Mouse (Mus musculus): ENCODE measurements around the gene Rad51b.

The Rad51b gene

DNA sequence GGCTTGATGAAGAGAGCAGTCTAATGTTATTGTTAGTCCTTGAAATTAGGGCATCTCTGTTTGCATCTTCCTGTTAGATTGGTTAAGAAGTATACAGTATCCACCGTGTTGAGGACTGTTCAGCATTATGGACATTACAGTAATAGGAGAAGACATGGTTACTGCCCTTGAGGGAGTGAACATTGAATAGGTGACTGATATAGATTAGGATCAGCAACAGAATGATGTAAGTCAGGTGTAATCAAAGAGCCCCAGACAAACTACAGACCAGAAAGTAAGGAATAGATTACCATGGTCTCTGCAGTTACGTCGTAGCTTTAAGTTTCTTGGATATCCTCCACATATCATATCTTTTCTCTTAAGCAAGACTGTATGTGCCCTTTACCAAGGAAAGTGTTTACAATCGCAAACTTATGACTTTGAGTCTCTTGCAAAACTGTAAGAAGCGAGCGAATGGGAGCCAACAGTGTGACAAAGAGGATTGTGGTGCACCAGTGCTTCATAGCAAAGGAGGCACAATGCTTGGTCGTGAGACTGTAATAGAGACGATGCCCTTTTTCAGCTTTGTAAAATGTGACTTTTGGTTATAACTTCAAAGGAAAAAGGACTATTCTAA lies 263.1 kb downstream of the Rad51b start:
- DNase-seq (ENCODE audit: low read depth in 2 of 2, low spot score in 2 of 2) = no peak

DNA sequence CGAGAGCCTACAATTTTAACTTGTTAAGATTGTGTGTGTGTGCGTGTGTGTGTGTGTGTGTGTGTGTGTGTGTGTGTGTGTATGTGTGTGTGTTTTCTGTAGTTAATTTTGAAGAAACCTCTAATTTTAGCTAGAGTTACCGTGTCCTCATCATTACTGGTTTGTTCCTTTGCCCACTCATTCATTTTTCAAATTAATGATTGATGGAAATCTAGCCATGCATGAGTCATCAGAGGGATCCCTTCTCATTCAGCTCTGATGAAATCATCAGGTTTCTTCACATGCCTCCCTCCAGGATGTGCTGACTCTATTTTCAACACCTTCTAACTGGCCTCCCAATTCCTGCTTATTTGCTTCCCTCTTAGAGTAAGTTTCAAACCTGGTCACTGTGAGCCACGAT lies 263.8 kb downstream of the Rad51b start:
- DNase-seq (ENCODE audit: low read depth in 2 of 2, low spot score in 2 of 2) = no peak

DNA sequence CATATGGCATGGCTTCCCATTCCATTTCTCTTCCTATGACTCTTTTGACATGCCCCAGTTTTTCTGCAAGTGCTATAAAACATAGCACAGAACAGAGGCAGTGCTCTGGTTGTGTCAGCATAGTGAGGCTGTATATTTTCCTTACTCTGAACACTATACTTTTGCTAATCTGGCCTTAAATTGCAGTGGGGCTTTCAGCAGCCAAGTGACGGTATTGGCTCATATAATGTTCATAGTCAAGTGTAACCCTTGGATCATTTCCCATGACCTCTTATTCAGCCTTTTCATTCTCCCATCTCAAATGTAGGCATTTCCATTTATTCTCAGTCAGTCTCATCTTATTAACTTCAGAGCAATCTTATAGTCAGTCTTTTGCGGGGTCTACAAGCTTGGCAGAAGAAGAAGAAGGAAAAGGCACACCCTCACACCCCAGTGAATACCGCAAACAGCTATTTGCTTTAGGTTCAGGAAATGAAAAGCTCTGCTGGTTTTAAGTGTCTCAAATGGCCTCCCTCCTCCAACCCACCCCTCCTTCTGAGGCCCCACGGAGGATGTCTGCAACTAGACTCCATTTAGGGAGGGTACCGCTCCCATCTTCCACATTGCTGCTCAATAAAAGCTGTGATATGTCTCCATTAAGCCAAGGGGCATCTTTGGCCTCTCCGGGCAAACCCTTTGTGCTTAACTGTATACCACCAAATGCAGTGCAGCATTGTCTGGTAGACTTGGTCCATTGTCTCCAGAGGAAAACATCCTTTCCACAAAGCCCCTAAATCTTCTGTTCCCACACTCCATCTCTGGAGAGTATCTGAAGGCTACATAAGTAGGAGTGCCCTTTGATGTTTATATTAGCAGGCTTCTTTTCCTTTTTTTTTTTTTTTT lies 277.3 kb downstream of the Rad51b start:
- DNase-seq (ENCODE audit: low read depth in 2 of 2, low spot score in 2 of 2) = no peak

DNA sequence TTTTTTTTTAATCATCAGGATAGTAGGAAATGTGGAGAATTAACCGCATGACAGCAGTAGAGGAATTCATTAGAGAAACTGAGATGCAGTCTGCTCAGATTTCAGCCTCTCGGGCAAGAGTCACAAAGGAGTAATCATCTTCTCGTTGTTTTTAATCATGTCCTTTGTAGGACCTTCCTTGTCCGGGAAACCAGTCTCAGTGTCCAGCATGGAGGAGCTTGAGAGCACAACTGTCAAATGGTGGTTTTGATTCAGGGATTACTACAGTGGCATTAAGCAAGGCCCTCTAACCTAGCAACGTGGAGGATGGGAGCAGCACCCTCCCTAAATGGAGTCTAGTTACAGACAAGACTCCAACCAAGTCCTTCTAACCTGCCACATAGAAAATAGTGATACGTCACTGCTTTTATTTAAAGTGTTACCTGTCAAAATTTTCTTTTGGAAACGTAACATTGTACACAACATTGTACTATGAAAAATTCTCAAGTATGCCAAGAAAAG lies 278.0 kb downstream of the Rad51b start:
- no peak for DNase-seq (ENCODE audit: low read depth in 2 of 2, low spot score in 2 of 2)

DNA sequence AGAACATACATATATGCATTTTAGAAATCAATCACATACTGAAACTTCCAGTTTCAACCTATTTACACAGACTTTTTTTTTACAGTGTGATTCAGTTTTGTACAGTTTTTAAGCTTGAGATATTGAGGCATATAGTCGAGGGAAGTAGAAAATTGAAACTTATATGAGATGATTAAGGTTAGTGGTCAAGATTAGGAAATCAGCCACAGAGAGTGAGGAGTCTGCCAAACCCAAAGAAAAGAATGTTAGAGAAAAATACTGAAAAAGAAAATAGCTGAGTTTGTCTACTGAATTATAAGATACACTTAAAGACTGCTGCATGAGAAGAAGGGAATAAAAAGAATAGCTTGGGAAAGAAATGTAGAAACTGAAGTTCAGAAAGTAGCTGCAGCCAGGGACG lies 280.4 kb downstream of the Rad51b start:
- DNase-seq (ENCODE audit: low read depth in 2 of 2, low spot score in 2 of 2) = no peak

DNA sequence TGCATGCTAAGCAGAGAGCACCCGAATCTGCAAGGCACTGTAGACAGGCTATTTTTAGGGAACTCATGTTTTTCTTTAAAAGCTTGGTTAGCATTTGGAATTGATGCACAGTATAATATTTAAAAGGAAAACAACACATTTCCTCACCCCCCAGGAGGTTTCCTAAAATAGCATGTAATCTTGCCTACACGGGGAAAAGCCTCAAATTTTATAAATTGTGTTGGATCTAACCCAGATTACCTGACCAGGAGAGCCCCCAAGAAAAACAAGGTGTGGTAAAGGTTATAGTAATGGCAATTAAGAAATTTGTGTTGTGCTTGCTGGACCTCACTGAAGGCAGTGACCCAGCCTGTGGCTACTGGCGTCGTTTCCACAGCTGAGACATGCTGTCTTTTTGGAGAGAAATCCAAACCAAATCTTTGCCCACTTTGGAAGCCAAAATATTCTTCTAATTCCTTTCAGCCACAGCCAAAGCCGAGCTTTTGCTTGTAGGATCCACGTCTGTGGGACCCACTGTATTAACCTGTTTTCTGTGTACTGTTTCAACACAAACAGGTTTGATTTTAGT lies 282.0 kb downstream of the Rad51b start:
- no peak for DNase-seq (ENCODE audit: low read depth in 2 of 2, low spot score in 2 of 2)

DNA sequence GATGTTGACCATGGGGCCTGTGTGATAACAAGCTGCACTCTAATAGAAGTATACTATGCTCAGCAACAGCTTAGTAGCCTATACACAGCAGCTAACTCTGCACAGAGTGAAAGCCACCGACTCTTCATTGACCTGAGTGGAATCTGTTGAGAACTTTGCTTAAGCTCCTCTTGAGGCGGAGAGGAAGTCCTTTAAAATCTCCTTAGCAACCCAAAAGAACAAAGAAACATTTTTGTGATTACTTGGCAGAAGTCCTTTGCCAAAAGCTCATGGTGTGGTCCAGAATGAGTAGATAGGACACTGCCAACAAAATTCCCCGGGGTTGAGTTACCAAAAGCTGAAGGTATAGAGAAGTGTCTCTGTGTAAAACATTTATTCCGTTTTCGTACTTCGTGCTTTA lies 282.8 kb downstream of the Rad51b start:
- no peak for DNase-seq (ENCODE audit: low read depth in 2 of 2, low spot score in 2 of 2)

DNA sequence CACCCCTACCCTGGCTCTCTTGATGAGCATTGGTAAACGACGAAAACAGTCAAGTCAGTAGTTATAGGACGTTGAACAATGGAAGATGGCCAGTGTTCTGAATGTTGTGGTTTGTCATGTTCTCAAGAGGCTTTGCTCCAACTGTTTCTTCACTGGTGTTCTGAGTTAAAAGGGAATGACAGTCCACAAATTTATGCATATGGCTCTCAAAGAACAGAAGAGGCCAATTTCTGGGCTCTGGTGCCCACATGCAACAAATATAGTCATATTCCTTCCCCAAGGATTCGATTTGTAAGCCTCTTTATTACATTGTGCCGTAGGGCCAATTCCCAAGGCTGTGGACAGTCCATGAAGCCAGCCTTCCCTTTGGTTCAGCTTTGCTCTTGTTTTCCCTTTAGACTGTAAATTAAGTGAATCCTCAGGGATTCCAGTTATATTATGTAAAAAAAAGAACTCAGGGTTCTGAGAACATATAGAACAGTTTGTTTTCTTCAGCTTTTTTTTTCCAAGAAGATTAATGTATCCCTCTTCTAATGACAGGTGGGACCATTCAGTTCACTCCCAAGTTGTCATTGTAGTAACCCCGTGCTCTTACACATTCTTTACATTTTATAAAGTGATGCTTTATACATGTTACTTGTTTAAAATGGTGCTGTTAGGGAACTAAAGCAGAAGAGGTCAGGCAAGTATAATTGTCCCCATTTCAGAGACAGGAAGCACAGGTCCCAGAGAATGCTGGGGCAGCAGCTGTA lies 287.6 kb downstream of the Rad51b start:
- DNase-seq (ENCODE audit: low read depth in 2 of 2, low spot score in 2 of 2) = no peak

DNA sequence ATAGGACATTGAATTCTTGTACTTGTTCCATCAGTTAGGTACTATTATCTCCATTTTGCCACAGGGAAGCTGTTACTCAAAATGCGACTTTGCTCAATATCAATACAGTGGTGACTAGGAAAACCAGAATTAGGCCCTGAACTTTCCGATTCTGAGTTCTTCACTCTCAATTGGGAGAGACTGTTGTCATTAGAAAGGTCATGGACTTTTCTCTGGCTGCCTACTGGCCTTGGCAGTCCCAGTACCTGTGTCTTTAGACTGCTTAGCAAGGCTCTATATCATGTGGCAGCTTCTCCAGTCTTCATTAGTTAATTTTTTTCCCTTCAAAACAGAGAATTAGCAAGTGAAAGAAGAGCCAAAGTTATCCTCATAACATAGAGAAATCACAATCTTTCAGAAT lies 288.3 kb downstream of the Rad51b start:
- no peak for DNase-seq (ENCODE audit: low read depth in 2 of 2, low spot score in 2 of 2)

DNA sequence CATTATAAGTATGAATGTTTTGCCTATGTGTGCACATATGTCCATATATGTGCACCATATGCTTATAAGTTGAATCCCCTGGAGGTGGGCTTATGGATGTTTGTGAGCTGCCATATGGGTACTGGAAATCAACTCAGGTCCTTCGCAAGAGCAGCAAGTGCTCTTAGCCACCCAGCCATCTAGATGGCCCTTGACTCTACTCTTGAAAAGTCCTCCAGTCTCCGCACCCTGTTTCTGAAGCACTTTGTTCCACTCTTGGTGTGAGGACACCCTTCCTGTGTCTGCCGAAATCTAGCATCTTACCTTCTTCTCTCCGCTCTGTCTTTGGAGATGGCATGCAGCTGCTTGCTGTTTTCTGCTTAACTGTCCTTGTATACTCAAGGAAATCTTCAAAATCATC lies 291.7 kb downstream of the Rad51b start:
- no peak for DNase-seq (ENCODE audit: low read depth in 2 of 2, low spot score in 2 of 2)

DNA sequence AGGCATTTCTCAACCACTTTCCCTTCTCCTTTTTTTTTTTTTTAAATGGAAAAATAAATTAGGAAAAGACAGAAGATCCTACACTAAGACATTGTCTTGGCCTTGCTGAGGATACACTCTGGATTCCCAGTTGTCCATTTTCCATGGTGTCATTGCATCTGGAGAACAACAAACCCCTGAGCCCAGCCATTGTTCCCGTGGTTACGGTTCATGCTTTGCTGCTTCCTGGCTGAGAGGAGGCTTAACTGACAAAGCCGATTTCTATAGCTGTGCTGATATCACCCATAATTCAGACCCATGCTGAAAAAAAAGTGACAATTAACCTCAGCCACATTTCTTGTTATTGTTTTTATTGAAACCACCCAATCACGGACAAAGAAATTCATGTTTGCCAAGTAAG lies 295.1 kb downstream of the Rad51b start:
- DNase-seq (ENCODE audit: low read depth in 2 of 2, low spot score in 2 of 2) = no peak

DNA sequence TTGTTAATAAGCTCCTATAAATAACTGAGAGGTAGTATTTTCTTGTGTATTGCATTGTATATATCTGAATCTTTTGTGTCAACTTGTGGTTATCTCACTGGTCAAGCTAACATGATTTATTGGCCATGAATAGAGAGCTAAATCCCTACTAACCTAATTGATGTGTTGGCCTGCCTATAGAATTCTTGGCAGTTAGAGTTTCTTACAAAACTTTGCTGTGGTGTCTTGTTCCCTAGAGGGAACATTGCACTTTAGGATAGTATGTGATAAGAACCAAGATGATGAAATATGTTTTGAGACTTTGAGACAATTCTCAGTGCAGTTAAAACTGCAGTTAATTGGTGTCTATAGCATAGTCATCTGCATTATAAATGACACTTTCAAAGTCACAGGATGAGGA lies 299.8 kb downstream of the Rad51b start:
- DNase-seq (ENCODE audit: low read depth in 2 of 2, low spot score in 2 of 2) = no peak

DNA sequence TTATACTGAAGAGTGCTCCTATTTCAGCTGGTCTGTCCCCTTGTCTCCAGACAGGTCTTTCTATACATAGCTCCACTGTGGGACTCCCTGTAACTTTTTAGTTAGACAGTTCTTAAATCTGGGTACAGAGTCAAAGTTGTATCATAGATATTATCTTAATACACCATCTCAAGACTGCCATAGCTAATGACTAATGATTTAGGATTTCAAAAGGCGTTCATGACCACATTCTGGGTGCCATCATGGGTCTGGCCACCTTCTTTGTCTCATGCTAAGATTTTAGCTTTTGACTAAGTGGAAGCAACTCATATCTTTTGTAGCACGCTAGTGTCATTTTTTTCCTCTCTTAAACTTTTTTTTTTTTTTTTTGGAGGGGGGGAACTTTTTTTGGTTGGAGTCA lies 300.3 kb downstream of the Rad51b start:
- no peak for DNase-seq (ENCODE audit: low read depth in 2 of 2, low spot score in 2 of 2)

DNA sequence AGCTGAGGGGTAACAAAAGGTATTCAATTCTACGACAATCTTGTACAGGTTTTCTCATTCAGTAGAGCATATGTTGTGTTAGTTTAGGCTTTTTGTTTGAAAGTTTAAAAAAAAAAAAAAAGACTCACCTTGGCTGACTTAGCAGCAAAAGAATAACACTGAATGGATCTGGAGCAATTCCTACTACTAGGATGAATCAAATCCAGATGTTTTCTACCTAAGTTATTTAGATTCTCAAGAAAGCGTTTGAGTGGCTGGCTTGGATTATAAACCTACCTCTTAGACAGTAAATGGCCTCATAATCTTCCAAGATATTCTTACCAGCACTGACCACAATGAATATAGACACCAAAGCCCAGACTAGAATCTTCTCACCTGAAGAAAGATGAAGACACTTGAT lies 300.7 kb downstream of the Rad51b start:
- no peak for DNase-seq (ENCODE audit: low read depth in 2 of 2, low spot score in 2 of 2)

DNA sequence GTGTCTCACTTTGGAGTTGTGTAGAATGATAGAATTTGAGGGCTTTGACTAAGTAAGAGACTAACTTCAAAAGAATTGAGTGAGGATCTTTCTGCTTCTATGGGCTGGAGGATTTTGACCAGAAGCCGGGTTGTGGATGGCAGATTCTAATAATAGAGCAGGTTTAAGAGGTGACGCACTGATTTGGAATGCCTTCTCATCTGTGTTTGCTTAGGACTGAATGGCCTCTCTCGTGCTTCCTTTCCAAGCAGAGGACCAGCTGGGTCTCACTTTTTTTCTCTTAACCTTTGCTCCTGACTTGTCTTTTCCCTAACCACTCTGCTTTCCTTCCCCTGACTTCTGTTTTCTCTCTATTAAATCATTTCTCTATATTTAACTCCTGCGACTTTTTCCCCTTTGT lies 301.4 kb downstream of the Rad51b start:
- no peak for DNase-seq (ENCODE audit: low read depth in 2 of 2, low spot score in 2 of 2)

DNA sequence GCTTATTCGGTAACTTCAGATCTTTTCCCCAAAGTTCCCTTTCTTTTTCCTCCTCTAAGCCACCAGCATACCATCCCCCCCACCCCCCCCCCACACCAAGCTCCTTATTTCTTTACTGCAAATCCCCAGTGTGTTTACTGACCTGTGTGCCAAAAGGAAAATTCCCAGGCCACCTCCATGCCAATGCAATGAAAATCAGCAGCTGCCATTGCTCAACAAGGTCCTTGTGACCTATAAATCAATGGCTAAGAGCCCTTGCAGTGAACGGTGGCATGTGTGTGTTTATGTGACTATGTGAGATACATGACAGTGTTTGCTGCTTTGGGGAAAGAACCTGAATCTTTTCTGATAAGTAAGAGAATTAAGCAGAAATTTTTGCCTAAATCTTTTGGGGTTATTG lies 301.8 kb downstream of the Rad51b start:
- DNase-seq (ENCODE audit: low read depth in 2 of 2, low spot score in 2 of 2) = no peak

DNA sequence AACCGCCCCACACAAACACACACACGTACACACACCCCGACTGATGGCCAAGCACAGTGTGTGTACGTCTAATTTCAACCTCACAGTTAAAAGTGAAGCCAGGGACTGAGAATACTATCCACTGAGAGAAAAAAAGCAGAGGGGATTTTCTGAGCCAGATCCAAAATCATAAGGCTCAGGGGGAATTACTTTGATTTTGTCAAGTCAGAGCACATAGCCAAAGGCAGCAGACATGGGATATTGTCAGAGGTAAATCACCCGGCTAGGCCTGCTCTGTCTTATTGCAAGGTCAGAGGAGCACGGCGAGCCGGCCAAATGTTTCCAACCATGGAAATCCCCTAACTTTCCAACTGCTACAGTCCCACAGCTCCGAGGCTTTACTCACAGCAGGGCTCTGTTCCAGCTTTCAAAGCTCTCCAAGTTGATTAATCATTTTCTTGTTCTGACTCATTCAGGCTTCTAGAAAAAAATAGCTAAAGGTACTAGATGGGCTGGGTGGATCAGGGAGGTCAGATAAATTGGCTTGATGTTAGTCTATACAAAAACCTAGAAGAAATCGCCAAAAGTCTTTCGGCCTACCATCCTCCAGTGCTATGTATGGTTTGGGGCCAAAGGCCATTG lies 303.2 kb downstream of the Rad51b start:
- DNase-seq (ENCODE audit: low read depth in 2 of 2, low spot score in 2 of 2) = no peak

DNA sequence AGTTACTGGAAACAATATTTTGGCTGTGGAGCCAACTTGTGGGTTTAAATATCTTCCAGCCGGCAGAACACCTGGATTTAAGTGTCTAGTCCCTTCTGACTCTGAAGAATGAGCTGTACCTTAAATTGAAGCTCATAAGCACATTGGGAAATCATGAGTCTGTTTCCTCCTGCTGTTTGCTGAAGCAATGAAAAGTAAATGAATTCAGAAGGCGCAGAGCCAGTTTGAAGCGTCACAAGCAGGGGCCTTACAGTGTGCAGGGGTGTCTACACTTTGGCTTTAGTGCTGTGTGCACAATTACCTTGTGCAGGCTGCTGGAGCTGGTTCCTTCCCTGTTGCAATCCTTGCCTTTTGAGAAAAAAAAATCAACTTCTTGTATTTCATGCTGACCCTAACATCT lies 305.6 kb downstream of the Rad51b start:
- no peak for DNase-seq (ENCODE audit: low read depth in 2 of 2, low spot score in 2 of 2)

DNA sequence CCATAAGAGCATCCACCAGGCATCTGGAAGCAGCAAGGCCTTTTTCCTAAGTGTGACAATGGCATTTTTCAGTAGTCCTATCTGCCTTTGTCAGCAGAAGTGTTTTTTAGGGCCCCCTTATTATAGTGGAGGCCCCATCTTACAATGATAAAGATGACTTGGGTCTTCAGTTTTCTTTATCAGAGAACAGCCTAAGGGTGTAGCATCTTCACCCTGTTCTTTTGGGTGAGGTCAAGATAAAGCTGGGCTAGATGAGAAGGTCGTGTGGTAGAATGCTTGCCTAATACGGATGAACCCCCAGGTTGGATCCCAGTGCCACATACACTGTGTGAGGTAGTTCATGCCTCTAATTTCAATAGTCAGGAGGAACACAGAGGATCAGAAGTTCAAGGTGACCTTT lies 307.8 kb downstream of the Rad51b start:
- no peak for DNase-seq (ENCODE audit: low read depth in 2 of 2, low spot score in 2 of 2)

DNA sequence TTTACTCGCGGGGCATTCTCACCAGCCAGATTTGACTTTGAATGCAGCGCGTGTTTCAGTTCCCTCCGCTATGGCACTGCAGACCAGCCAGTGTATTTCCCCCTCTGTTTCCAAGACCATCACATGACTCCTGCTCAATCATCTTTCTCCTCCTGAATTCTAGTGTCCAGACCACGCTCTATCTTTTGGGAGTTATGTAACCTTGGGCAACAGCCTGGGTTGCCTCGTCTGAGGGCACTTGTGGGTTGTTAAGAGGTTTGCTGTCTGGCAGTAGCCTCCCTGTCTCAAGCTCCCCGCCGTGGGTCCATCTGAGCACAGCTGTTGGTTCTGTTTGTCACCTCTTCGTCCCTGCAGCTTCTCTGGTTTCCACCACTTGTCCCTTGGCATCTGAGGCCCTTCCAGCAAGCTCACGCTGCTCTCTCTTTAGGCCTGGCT lies 309.1 kb downstream of the Rad51b start:
- DNase-seq (ENCODE audit: low read depth in 2 of 2, low spot score in 2 of 2) = no peak

DNA sequence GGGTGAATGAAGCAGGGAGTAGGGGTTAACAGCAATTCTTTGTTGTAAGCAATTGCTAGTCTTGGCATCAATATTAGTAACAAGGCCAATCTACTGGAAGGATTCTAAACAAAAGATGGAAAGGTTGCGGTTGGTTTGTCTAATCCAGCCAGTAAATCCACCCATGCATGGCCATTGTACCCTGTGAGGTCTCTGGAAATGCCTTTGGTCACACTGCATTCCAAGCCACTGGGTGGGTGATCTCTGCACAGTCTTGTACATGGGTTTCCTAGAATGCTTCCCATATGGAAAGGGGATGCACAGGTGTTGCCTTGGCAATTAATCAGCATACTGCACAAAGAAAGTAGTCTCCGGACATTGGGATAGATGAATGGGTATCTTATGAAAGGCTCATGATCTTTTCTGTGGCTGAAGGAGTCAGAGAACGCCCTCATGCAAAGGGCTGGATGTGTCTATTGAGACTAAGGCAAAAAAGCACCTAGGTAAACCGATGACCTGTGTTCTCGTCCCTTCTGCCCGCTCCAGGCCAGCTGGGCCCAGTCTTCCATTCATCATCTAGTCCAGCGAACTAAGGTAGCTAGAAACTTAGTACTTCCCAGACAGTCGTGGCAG lies 312.4 kb downstream of the Rad51b start:
- no peak for DNase-seq (ENCODE audit: low read depth in 2 of 2, low spot score in 2 of 2)
